Mouse (Mus musculus) G1E (cell line): Measurements from ENCODE around the gene Hoxd9. TPM values are rescaled to one million over a fixed set of nuclear protein-coding genes. Genes with fewer than 3 reads are reported as not detected.

ENCODE experiments used
- ATAC-seq: 2 replicates; pipeline ENCODE4 v1.8.0; 2016; ENCODE audit warnings: mild to moderate bottlenecking; ENCODE audit not compliant: insufficient number of reproducible peaks, poor library complexity, low FRiP score, severe bottlenecking; ENCODE audit errors: extremely low read depth
- DNase-seq: peaks from one replicate; pipeline ENCODE4 v3.0.0; 2012; ENCODE audit warnings: low spot score
- H3K27me3 ChIP-seq: 2 replicates; pipeline ENCODE4 v1.6.1; 2012; ENCODE audit warnings: mild to moderate bottlenecking, low read length, inconsistent platforms; ENCODE audit not compliant: insufficient read depth
- H3K36me3 ChIP-seq: replicated peaks from 2 replicates; pipeline ENCODE3; 2012; ENCODE audit warnings: mild to moderate bottlenecking, inconsistent platforms
- H3K4me1 ChIP-seq: 2 replicates; pipeline ENCODE4 v1.6.1; 2012; ENCODE audit warnings: low read depth, low read length, inconsistent platforms, mixed read lengths; ENCODE audit not compliant: insufficient read depth
- H3K4me3 ChIP-seq: 2 replicates; pipeline ENCODE4 v1.5.1; 2012; ENCODE audit warnings: low read depth, mild to moderate bottlenecking, inconsistent platforms, low read length, moderate library complexity, mixed read lengths
- H3K9me3 ChIP-seq: replicated peaks from 2 replicates; pipeline ENCODE4 v1.6.1; 2012; ENCODE audit warnings: inconsistent platforms
- CTCF ChIP-seq: IDR thresholded peaks from 2 replicates; pipeline ENCODE4 v1.5.1; 2012; ENCODE audit warnings: low read depth, low read length, inconsistent platforms, mixed read lengths
- GATA1 ChIP-seq: IDR thresholded peaks from 2 replicates; pipeline ENCODE4 v1.6.1; 2012; ENCODE audit warnings: borderline replicate concordance, low read length, inconsistent platforms, mixed read lengths
- GATA2 ChIP-seq: IDR thresholded peaks from 2 replicates; pipeline ENCODE4 v1.6.1; 2012; ENCODE audit warnings: low read depth, low read length, inconsistent platforms, borderline replicate concordance
- POLR2AphosphoS5 ChIP-seq: IDR thresholded peaks from 2 replicates; pipeline ENCODE4 v1.6.1; 2012; ENCODE audit warnings: low read depth, low read length, inconsistent platforms; ENCODE audit not compliant: insufficient replicate concordance
- TAL1 ChIP-seq: conservative IDR thresholded peaks from 2 replicates; pipeline ENCODE4 v1.6.1; 2012; ENCODE audit warnings: low read depth, low read length, inconsistent platforms, mixed read lengths
- polyA plus RNA-seq: library from polyadenylated mRNA; stranded (reverse); fragments of >175 nt; gene quantifications from 2 replicates; pipeline ENCODE4 v1.2.3, GENCODE M21; 2012
- total RNA-seq, 2 experiments: library from RNA; stranded (forward) in 1 of 2; stranded (reverse) in 1 of 2; fragments of 200-1000 nt in 1 of 2; fragments of >200 nt in 1 of 2; fragmentation: Nextera tagmentation in 1 of 2; gene quantifications; 2 replicates each; pipeline ENCODE4 v1.2.3; 2014 to 2017

The Hoxd9 gene
- total and polyA plus RNA-seq, 3 experiments = not detected

GRCm38 (mm10) chr2:74720384-74720783 is 22.9 kb downstream of the Hoxd9 start:
- Histone ChIP-seq H3K27me3 (peaks cover 34% of the 10 kb centered on the region), H3K4me1 (peaks cover 12% of the 10 kb centered on the region), H3K9me3 (no peaks in the 10 kb centered on the region), H3K4me3 (no peak overlapping the region), H3K36me3 (no peaks in the 10 kb centered on the region)
- ATAC-seq = no peak
- DNase-seq = no peak
- TF ChIP-seq CTCF (no peak), GATA1 (no peak), GATA2 (no peak), POLR2AphosphoS5 (no peak), TAL1 (no peak)

DNA sequence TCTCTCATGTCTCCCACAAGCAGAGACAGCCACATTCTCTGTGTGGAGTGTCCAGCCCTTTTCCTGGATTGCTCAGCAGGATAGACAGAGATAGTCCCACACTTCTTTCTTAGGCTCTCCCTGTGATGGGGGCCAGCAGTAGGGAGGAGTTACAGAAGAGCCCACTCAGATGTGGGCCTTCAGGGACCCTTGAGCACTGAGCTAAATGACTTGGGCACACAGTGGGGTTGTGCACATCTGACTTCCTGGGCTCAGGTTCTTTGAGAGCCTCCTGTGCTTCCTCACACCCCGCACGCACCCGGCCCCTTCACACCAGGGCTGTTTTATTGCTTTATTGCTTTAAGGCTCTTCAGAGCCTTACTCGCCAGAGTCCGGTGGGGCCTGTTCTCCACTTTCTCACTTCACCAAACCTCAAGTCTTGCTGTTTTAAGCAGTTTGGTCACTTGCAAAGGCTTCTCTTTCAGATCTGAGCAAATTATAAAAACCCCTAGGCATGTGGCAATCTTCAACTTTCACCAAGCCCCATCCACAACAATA is 23.5 kb downstream of the Hoxd9 start:
- DNase-seq (no peak), ATAC-seq (no peak)
- no peaks in the 10 kb centered on the region for H3K9me3 ChIP-seq
- H3K4me3 ChIP-seq = no peak overlapping the region
- H3K27me3 ChIP-seq = peaks cover 37% of the 10 kb centered on the region
- TF ChIP-seq CTCF (no peak), POLR2AphosphoS5 (no peak), GATA1 (no peak), TAL1 (no peak), GATA2 (no peak)
- no peaks in the 10 kb centered on the region for H3K36me3 ChIP-seq
- H3K4me1 ChIP-seq = peaks cover 7% of the 10 kb centered on the region

- ATAC-seq (no peak), DNase-seq (no peak)
- peaks cover 40% of the 10 kb centered on the region for H3K27me3 ChIP-seq
- H3K9me3 ChIP-seq = no peaks in the 10 kb centered on the region
- TF ChIP-seq TAL1 = no peak
- TF ChIP-seq CTCF = no peak
- no peak for TF ChIP-seq GATA2
- TF ChIP-seq POLR2AphosphoS5 = no peak
- TF ChIP-seq GATA1 = no peak
- no peak overlapping the region for H3K4me3 ChIP-seq
- no peaks in the 10 kb centered on the region for H3K36me3 ChIP-seq
- 0 out of 2 replicates have a peak, but pooled peaks cover 2% of the 10 kb centered on the region for H3K4me1 ChIP-seq
Measured at GRCm38 (mm10) chr2:74721882-74722281, 24.4 kb downstream of the Hoxd9 start.

DNA sequence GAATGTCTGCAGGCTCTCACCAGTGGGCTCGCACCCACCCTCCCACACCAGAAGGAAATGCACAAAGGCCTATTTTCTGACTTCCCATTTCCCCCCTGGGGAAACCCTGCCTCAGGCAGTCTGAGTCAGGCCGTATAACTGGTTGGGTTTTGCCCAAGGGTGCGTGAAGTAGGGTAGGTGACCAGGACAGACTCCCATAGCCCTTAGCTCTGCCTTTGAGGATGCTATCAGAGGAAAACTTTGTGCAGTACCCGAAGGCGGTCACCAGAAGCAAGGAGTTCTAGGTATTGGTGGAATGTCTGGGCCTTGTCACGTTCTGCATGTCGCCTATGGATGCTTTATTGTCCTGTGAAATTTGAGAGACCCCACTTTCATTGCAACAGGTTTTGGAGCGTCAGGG is 25.4 kb downstream of the Hoxd9 start:
- no peaks in the 10 kb centered on the region for H3K9me3 ChIP-seq
- H3K27me3 ChIP-seq = peaks cover 43% of the 10 kb centered on the region
- 0 out of 2 replicates have a peak, but pooled peaks cover 2% of the 10 kb centered on the region for H3K4me1 ChIP-seq
- peaks cover 2% of the 10 kb centered on the region for H3K36me3 ChIP-seq
- no peak overlapping the region for H3K4me3 ChIP-seq
- ATAC-seq (no peak), DNase-seq (no peak)
- TF ChIP-seq GATA1 (no peak), CTCF (no peak)

DNA sequence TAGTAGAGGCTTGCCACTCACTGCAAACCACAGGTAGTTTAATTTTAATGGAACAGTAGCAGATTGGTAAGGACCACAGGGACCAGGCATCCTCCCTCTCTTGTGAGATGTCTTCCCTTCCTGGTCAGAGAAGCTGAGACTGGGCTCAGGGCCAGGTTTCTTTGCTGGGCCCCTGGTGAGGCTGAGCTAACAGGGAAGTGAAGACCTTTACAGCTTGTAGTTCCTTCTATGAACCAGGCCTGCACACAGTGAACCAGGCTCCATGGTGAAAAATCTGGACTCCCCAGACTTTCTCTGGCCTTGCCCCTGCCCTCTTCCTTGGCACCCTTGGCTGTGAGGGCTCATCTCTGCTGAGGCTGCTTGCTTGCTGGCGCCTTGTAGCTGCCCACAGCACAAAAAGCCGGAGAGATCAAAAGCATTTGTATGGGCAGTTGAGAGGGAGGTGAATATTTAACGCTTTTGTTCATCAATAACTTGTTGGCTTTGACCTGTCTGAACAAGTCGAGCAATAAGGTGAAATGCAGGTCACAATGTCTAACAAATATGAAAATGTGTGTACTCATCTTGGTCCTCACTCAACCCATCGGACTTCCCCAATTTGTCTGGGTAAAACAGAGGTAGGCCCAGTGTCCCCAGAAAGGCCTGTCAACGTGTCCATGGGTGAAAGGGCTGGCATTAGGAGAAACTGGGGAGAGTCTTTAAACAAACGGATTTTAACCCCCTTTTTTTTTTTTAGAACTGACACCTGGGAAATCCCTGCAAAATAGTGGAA is 26.9 kb downstream of the Hoxd9 start:
- 0 out of 2 replicates have a peak, but pooled peaks cover 2% of the 10 kb centered on the region for H3K4me1 ChIP-seq
- no peak overlapping the region for H3K4me3 ChIP-seq
- H3K27me3 ChIP-seq = peaks cover 46% of the 10 kb centered on the region
- no peak for ATAC-seq
- DNase-seq = no peak
- H3K36me3 ChIP-seq = peaks cover 2% of the 10 kb centered on the region
- TF ChIP-seq TAL1 (no peak), CTCF (no peak), POLR2AphosphoS5 (no peak), GATA2 (no peak), GATA1 (no peak)
- H3K9me3 ChIP-seq = no peaks in the 10 kb centered on the region

GRCm38 (mm10) chr2:74725171-74725570 is 27.6 kb downstream of the Hoxd9 start:
- peaks cover 44% of the 10 kb centered on the region for H3K27me3 ChIP-seq
- H3K4me3 ChIP-seq = no peak overlapping the region
- H3K4me1 ChIP-seq = 0 out of 2 replicates have a peak, but pooled peaks cover 2% of the 10 kb centered on the region
- no peaks in the 10 kb centered on the region for H3K9me3 ChIP-seq
- ATAC-seq = no peak
- TF ChIP-seq GATA2 = no peak
- no peak for TF ChIP-seq TAL1
- no peak for TF ChIP-seq CTCF
- TF ChIP-seq GATA1 = no peak
- H3K36me3 ChIP-seq = peaks cover 2% of the 10 kb centered on the region
- no peak for DNase-seq
